Mouse (Mus musculus): Measurements from ENCODE around the gene Cyth2.

GRCm38 (mm10) chr7:45782271-45782670 is 32.1 kb downstream of the Cyth2 start:
- TF ChIP-seq EP300 (IDR thresholded peaks at IDR 0.05): no peak
- TF ChIP-seq CTCF (IDR thresholded peaks at IDR 0.05): no peak
